Mouse (Mus musculus): ENCODE measurements around the gene Dmrtb1. TPM values are rescaled to one million over a fixed set of nuclear protein-coding genes. Genes with fewer than 3 reads are reported as not detected.

Dmrtb1 gene
- 45.9 and 68.2 TPM in 2 replicates for polyA plus RNA-seq (2015; fragmentation: Nextera tagmentation; extraction: Ambion mirVana)

DNA sequence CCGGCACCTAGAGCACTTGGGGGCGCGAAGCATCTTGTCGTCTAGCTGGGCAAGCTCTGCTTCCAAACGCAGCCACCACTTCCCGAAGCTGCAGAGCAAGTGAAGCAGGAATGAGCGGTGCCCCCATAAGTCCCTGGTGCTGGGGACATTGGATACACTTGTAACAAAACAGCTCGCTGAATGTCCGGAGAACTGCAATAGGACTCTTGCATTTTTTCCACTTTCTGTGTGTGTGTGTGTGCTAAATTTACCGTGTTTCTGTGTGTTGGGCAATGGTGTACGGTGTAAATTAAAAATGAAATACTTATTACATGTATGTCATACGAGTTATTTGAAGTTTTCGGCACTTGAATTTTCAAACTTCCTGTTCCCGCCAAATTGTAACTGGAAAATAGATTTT is at the start of gene Dmrtb1:
Gene Dmrtb1, minus strand, starts transcription at position 101 of the 400 bp plus-strand sequence.
- WGBS, result 97% methylated on average over 14 of the region's 14 CpGs

DNA sequence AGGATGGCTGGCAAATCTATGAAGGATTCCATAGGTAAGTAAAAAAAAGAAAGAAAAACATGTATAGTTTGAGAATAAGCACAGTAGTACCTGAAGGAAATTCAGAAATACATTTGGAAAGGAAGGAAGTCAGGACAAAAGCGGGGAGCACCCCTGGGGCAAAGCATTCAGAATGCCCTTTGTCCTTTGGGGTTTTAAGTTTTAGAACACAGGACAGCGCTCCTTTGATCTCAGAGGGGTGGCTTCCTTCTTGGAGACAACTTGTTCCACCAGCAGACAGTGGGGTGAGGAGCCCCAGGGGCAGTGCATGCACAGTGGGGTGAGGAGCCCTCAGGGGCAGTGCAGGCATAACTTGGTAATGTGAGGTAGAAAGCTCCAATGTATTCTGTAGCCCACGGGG is 49.6 kb upstream of the Dmrtb1 start:
- H3K9ac ChIP-seq (ENCODE audit: low read depth, low read length), result no peak overlapping the region
- no peak for ATAC-seq
- peaks cover 16% of the 10 kb centered on the region; the same call in 1 of the 2 replicates for H3K4me1 ChIP-seq (ENCODE audit: control insufficient read depth, insufficient read depth, low read length)
- H3K27me3 ChIP-seq (ENCODE audit: control insufficient read depth, insufficient read depth, low read depth, low read length), result no peaks in the 10 kb centered on the region
- no peaks in the 10 kb centered on the region for H3K36me3 ChIP-seq (ENCODE audit: control insufficient read depth, insufficient read depth, low read length)
- no peaks in the 10 kb centered on the region for H3K9me3 ChIP-seq (replicated peaks; ENCODE audit: control insufficient read depth, low read length, poor library complexity, severe bottlenecking)
- H3K27ac ChIP-seq (ENCODE audit: low read length), result no peak overlapping the region
- no peak overlapping the region for H3K4me3 ChIP-seq (ENCODE audit: low read depth, low read length)
- 17% methylated on average over 3 of the region's 3 CpGs for WGBS
- H3K4me2 ChIP-seq (ENCODE audit: low read length), result no peak overlapping the region

More for the DNA sequence above, at the start of gene Dmrtb1:
- Histone ChIP-seq H3K36me3 (ENCODE audit: control insufficient read depth, insufficient read depth, low read length) (no peaks in the 10 kb centered on the region), H3K27ac (ENCODE audit: low read length) (no peak within 1 kb of the TSS), H3K4me1 (ENCODE audit: control insufficient read depth, insufficient read depth, low read length) (peaks cover 29% of the 10 kb centered on the region), H3K9ac (ENCODE audit: low read depth, low read length) (no peak within 1 kb of the TSS), H3K4me3 (ENCODE audit: low read depth, low read length) (no peak within 1 kb of the TSS), H3K4me2 (ENCODE audit: low read length) (no peak within 1 kb of the TSS), H3K27me3 (ENCODE audit: control insufficient read depth, insufficient read depth, low read depth, low read length) (no peaks in the 10 kb centered on the region), H3K9me3 (replicated peaks; ENCODE audit: control insufficient read depth, low read length, poor library complexity, severe bottlenecking) (no peaks in the 10 kb centered on the region)
- ATAC-seq, result no peak

DNA sequence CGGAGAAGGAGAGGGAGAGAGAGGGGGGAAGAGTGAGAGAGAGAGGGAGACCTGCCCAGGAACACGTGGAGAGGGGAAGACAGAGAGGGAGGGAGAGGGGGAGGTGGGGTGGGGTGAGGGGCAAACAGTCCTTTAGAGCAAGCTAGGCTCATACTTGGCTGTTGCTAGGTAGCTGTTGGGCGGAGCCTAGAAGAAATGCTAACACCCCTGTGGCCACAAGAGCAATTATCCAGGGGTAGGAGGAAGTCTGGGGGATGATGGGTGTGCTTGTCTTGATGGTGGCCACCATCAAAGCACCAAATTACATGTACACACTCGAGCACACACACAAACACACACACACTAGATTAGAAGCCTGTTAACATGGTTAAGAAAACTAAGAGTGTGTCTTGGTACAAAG is 48.6 kb upstream of the Dmrtb1 start:
- 33% methylated on average over 4 of the region's 4 CpGs for WGBS
- Histone ChIP-seq H3K36me3 (ENCODE audit: control insufficient read depth, insufficient read depth, low read length) (no peaks in the 10 kb centered on the region), H3K4me3 (ENCODE audit: low read depth, low read length) (no peak overlapping the region), H3K27me3 (ENCODE audit: control insufficient read depth, insufficient read depth, low read depth, low read length) (no peaks in the 10 kb centered on the region), H3K27ac (ENCODE audit: low read length) (no peak overlapping the region), H3K9ac (ENCODE audit: low read depth, low read length) (no peak overlapping the region), H3K4me2 (ENCODE audit: low read length) (no peak overlapping the region), H3K4me1 (ENCODE audit: control insufficient read depth, insufficient read depth, low read length) (peaks cover 14% of the 10 kb centered on the region; the same call in 1 of the 2 replicates), H3K9me3 (replicated peaks; ENCODE audit: control insufficient read depth, low read length, poor library complexity, severe bottlenecking) (no peaks in the 10 kb centered on the region)
- ATAC-seq, result no peak

DNA sequence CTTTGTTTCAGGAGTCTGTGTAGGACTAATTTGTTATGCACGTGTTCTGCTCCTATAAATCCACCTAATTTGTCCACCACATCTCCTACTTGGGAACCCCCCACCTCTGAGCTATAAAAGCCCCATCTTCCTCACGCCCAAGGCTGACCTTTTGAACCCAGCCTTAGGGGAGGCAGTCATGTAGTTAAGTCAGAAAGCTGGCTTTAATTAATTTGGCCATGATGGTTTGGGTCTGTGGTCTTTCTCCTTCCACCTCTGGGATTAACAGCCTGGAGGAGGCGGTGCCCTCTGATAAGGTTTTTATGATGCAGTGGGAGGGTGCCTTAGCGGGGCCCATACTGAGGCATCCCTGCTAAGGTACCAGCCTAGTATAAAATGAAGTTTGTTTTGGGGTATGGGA is 48.2 kb upstream of the Dmrtb1 start:
- Histone ChIP-seq H3K27ac (ENCODE audit: low read length) (no peak overlapping the region), H3K4me2 (ENCODE audit: low read length) (no peak overlapping the region), H3K9me3 (replicated peaks; ENCODE audit: control insufficient read depth, low read length, poor library complexity, severe bottlenecking) (no peaks in the 10 kb centered on the region), H3K36me3 (ENCODE audit: control insufficient read depth, insufficient read depth, low read length) (no peaks in the 10 kb centered on the region), H3K9ac (ENCODE audit: low read depth, low read length) (no peak overlapping the region), H3K4me3 (ENCODE audit: low read depth, low read length) (no peak overlapping the region), H3K4me1 (ENCODE audit: control insufficient read depth, insufficient read depth, low read length) (peaks cover 14% of the 10 kb centered on the region; the same call in 1 of the 2 replicates), H3K27me3 (ENCODE audit: control insufficient read depth, insufficient read depth, low read depth, low read length) (no peaks in the 10 kb centered on the region)
- ATAC-seq, result no peak
- 20% methylated on average over 4 of the region's 4 CpGs for WGBS

DNA sequence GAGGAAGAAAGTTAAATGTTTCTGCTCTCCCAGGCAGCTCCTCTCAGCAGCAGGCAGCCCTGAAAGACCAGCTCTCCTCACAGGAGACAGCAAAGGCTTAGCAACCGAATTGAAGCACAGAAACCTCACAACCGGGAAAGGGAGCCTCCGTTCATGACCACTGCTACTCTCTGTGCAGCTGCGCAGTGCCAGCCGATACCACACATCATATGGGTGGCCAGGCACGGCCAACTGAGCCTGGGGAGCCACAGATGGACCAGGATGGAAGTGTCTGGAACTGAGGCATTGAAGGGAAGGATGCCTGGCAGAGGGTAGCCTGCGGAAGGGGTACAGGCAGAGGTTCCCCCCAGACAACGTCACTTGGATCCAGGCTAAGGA is 47.0 kb upstream of the Dmrtb1 start:
- 42% methylated on average over 8 of the region's 8 CpGs for WGBS
- no peak overlapping the region for H3K4me3 ChIP-seq (ENCODE audit: low read depth, low read length)
- H3K27ac ChIP-seq (ENCODE audit: low read length), result peak overlapping the region; percentile 62
- H3K36me3 ChIP-seq (ENCODE audit: control insufficient read depth, insufficient read depth, low read length), result no peaks in the 10 kb centered on the region
- no peak overlapping the region for H3K4me2 ChIP-seq (ENCODE audit: low read length)
- 0 out of 2 replicates have a peak, but pooled peaks have one; percentile 40 for ATAC-seq
- peak overlapping the region; percentile 13; the same call in 1 of the 2 replicates for H3K9ac ChIP-seq (ENCODE audit: low read depth, low read length)
- H3K9me3 ChIP-seq (replicated peaks; ENCODE audit: control insufficient read depth, low read length, poor library complexity, severe bottlenecking), result no peaks in the 10 kb centered on the region
- H3K27me3 ChIP-seq (ENCODE audit: control insufficient read depth, insufficient read depth, low read depth, low read length), result no peaks in the 10 kb centered on the region
- H3K4me1 ChIP-seq (ENCODE audit: control insufficient read depth, insufficient read depth, low read length), result peaks cover 14% of the 10 kb centered on the region; the same call in 1 of the 2 replicates

DNA sequence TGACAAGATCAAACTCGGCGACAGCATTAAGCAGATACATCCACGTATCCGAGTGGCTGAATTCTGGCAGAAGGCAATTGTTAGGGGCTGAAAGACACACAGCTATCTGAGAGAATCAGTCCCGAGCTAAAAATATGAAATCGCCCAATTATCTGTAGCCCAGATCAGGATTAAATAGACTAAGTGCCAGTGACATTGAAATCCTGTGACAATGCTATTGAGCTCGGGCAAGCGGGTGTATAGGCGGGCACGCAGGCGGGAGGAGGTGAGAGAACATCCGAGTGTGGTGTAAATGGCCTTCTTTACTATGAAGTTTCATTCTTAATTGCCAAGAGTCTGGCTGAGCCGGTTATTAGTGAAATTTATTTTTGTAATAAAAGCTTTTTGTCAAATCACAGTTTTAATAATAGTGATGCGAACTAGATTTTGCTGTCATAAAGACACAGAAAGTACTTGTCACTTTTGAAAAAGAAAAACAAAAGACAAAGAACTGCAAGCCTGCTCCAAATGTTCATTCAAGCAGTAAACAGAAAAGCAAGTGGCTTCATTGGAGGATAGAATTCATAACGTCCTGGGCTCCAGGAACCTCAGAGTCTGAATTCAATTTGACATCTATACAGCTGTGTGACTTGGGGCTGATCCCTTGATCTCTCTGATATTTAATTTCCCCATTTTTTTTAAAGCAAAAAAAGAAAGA is 46.5 kb upstream of the Dmrtb1 start:
- Histone ChIP-seq H3K4me3 (ENCODE audit: low read depth, low read length) (no peak overlapping the region), H3K9ac (ENCODE audit: low read depth, low read length) (no peak overlapping the region), H3K36me3 (ENCODE audit: control insufficient read depth, insufficient read depth, low read length) (no peaks in the 10 kb centered on the region), H3K4me1 (ENCODE audit: control insufficient read depth, insufficient read depth, low read length) (peaks cover 14% of the 10 kb centered on the region; the same call in 1 of the 2 replicates), H3K27ac (ENCODE audit: low read length) (no peak overlapping the region; the same call in 1 of the 2 replicates), H3K27me3 (ENCODE audit: control insufficient read depth, insufficient read depth, low read depth, low read length) (no peaks in the 10 kb centered on the region), H3K4me2 (ENCODE audit: low read length) (no peak overlapping the region), H3K9me3 (replicated peaks; ENCODE audit: control insufficient read depth, low read length, poor library complexity, severe bottlenecking) (no peaks in the 10 kb centered on the region)
- ATAC-seq, result no peak
- 44% methylated on average over 15 of the region's 15 CpGs for WGBS

DNA sequence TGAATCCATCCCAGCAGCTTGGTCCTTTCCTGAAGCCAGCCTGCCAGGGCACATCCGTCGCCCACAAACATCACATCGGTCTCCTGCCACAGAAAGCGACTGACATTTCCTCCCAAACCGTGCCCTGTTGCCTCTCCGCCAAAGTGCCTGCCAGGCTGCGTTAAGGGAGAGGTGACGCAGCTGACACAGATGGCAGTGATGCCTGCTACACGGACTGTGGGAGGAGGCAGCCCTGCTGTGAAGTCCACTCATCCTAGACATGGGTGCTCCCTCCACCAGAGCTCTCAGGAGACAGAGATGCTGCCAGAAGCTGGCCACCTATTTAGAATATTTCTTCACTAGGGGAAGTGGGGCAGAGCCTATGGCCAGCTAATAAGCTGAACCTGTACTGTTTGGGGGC is 41.4 kb upstream of the Dmrtb1 start:
- WGBS, result 64% methylated on average over 9 of the region's 9 CpGs
- ATAC-seq, result no peak

DNA sequence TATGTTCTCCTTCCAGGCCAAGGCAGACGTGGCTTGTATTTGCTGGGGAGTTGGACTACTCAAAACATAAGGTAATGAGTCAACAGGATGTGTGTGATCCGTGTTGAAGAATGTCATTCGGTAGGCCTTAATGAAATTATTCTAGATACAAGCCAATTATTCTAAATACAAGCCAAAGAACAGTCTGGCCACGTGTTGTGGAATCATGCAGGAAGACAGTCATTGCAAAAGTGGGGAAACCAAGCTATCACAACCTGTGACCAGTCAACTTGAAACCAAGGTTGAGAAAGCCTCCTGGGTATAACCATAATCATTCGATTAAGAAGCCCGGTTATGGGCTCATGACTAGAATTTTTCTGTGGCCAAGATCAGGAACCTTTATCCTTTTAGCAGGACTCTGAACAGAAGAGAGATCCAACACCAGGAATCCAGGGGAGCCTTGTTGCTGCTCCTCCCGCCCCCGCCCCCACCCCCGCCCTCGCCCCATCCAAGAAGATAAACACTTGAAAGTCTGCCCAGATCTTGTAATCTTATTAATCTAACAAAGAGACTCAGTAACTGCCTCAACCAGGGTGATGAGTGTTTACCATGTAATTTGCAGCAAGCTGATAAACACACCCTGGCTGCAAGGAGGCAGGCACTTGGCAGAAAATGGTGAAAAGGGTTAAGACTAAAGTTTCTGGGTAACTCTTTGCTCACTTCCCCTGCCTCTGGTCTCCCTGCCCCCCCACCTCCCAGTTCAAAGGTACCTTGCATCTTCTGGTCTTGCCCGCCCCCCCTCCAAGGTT is 36.2 kb upstream of the Dmrtb1 start:
- no peaks in the 10 kb centered on the region for H3K36me3 ChIP-seq (ENCODE audit: control insufficient read depth, insufficient read depth, low read length)
- no peak overlapping the region for H3K27ac ChIP-seq (ENCODE audit: low read length)
- 79% methylated on average over 11 of the region's 11 CpGs for WGBS
- H3K9me3 ChIP-seq (replicated peaks; ENCODE audit: control insufficient read depth, low read length, poor library complexity, severe bottlenecking), result no peaks in the 10 kb centered on the region
- no peak overlapping the region for H3K4me2 ChIP-seq (ENCODE audit: low read length)
- H3K4me1 ChIP-seq (ENCODE audit: control insufficient read depth, insufficient read depth, low read length), result peaks cover 18% of the 10 kb centered on the region
- H3K4me3 ChIP-seq (ENCODE audit: low read depth, low read length), result no peak overlapping the region
- no peaks in the 10 kb centered on the region for H3K27me3 ChIP-seq (ENCODE audit: control insufficient read depth, insufficient read depth, low read depth, low read length)
- H3K9ac ChIP-seq (ENCODE audit: low read depth, low read length), result no peak overlapping the region
- no peak for ATAC-seq

More for the DNA sequence above, 41.4 kb upstream of the Dmrtb1 start:
- H3K4me2 ChIP-seq (ENCODE audit: low read length), result no peak overlapping the region
- no peak overlapping the region for H3K9ac ChIP-seq (ENCODE audit: low read depth, low read length)
- no peaks in the 10 kb centered on the region for H3K9me3 ChIP-seq (replicated peaks; ENCODE audit: control insufficient read depth, low read length, poor library complexity, severe bottlenecking)
- no peak overlapping the region for H3K4me3 ChIP-seq (ENCODE audit: low read depth, low read length)
- H3K4me1 ChIP-seq (ENCODE audit: control insufficient read depth, insufficient read depth, low read length), result 0 out of 2 replicates have a peak, but pooled peaks cover 2% of the 10 kb centered on the region
- H3K27ac ChIP-seq (ENCODE audit: low read length), result no peak overlapping the region
- H3K36me3 ChIP-seq (ENCODE audit: control insufficient read depth, insufficient read depth, low read length), result no peaks in the 10 kb centered on the region
- no peaks in the 10 kb centered on the region for H3K27me3 ChIP-seq (ENCODE audit: control insufficient read depth, insufficient read depth, low read depth, low read length)

DNA sequence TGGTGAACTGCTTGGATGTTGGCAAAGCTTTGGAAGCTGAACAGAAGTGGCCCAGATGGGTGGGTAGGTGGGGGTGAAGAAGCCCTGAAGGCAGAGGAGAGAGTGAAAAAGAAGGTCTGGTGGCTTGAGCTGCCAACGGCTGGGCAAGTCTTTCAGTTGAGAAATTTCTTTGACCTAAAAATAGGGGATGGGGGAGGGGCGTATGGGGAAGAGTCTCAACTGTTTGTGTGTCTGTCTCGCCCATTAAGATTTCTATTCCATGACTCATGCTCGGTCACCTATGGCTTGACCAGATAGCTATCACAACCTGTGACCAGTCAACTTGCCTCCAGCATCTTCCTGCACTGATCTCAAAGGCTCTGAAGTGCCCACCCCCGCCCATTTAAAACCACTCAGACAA is 35.1 kb upstream of the Dmrtb1 start:
- no peaks in the 10 kb centered on the region for H3K9me3 ChIP-seq (replicated peaks; ENCODE audit: control insufficient read depth, low read length, poor library complexity, severe bottlenecking)
- ATAC-seq, result no peak
- H3K4me1 ChIP-seq (ENCODE audit: control insufficient read depth, insufficient read depth, low read length), result peaks cover 18% of the 10 kb centered on the region
- no peaks in the 10 kb centered on the region for H3K36me3 ChIP-seq (ENCODE audit: control insufficient read depth, insufficient read depth, low read length)
- H3K9ac ChIP-seq (ENCODE audit: low read depth, low read length), result no peak overlapping the region
- no peak overlapping the region for H3K4me2 ChIP-seq (ENCODE audit: low read length)
- peak overlapping the region; percentile 59; the same call in 1 of the 2 replicates for H3K27ac ChIP-seq (ENCODE audit: low read length)
- H3K27me3 ChIP-seq (ENCODE audit: control insufficient read depth, insufficient read depth, low read depth, low read length), result no peaks in the 10 kb centered on the region
- WGBS, result 73% methylated on average over 5 of the region's 5 CpGs
- H3K4me3 ChIP-seq (ENCODE audit: low read depth, low read length), result no peak overlapping the region

Data from midbrain, embryonic 16.5 days (tissue).